Mouse (Mus musculus) kidney, postnatal 0 days (tissue): Measurements from ENCODE around the gene Nfe2. TPM values are rescaled to one million over a fixed set of nuclear protein-coding genes. Genes with fewer than 3 reads are reported as not detected.
"Not testable (repeated sequence)": the region's sequence is repeated elsewhere in the genome, so short reads cannot be mapped to it uniquely, and the experiment has no call there.

Source experiments
- ATAC-seq: fragments of 200-750 bp; cut with Nextera tagmentation; replicated peaks from 2 replicates; pipeline ENCODE4 v1.8.0; 2017; ENCODE audit warnings: low read depth, moderate number of reproducible peaks, moderate TSS enrichment, moderate library complexity; ENCODE audit not compliant: low FRiP score
- DNase-seq: peaks from one replicate; pipeline ENCODE4 v3.0.0-alpha.2; 2016; ENCODE audit warnings: low spot score
- H3K27ac ChIP-seq: fragments of 300-500 bp; sonication (generic); 2 replicates; pipeline ENCODE4 v1.5.1; 2014; ENCODE audit warnings: mild to moderate bottlenecking
- H3K27me3 ChIP-seq: fragments of 300-500 bp; sonication (generic); 2 replicates; pipeline ENCODE4 v1.6.1; 2014; ENCODE audit warnings: low read length, mixed read lengths; ENCODE audit not compliant: insufficient read depth
- H3K36me3 ChIP-seq: fragments of 300-500 bp; sonication (generic); 2 replicates; pipeline ENCODE4 v1.6.1; 2014; ENCODE audit warnings: low read length, mixed read lengths; ENCODE audit not compliant: insufficient read depth
- H3K4me1 ChIP-seq: fragments of 300-500 bp; sonication (generic); replicated peaks from 2 replicates; pipeline ENCODE4 v1.6.1; 2014; ENCODE audit warnings: antibody characterized with exemption, low read length, mixed read lengths; ENCODE audit not compliant: insufficient read depth
- H3K4me2 ChIP-seq: fragments of 300-500 bp; sonication (generic); 2 replicates; pipeline ENCODE4 v1.6.1; 2014; ENCODE audit warnings: mild to moderate bottlenecking, low read length, moderate library complexity, mixed read lengths
- H3K4me3 ChIP-seq: fragments of 300-500 bp; sonication (generic); replicated peaks from 2 replicates; pipeline ENCODE4 v1.5.1; 2014; ENCODE audit warnings: low read depth, low read length
- H3K9ac ChIP-seq: fragments of 300-500 bp; sonication (generic); 2 replicates; pipeline ENCODE4 v1.6.1; 2014; ENCODE audit warnings: low read depth, low read length
- H3K9me3 ChIP-seq: fragments of 300-500 bp; sonication (generic); replicated peaks from 2 replicates; pipeline ENCODE4 v1.6.1; 2016; ENCODE audit warnings: low read length, inconsistent platforms, mixed read lengths
- CTCF ChIP-seq: IDR thresholded peaks from 2 replicates; pipeline ENCODE4 v1.5.1; 2016; ENCODE audit warnings: antibody characterized with exemption, low read depth, mild to moderate bottlenecking, moderate library complexity
- WGBS: fragments of 180-500 bp; shearing (Covaris S2); extraction: QIAGEN DNeasy Blood & Tissue Kit; methylation state at CpG from one replicate; pipeline ENCODE4 v1.1.7; 2014; 5-methylcytosine and 5-hydroxymethylcytosine counted together
- polyA plus RNA-seq: library from polyadenylated mRNA; unstranded; fragments of >200 nt; fragmentation: Nextera tagmentation; extraction: Ambion mirVana; gene quantifications from 2 replicates; pipeline ENCODE4 v1.2.1, GENCODE M21; 2015

Nfe2 gene
- polyA plus RNA-seq, 1 experiment from 2014 or later, result 1.9 TPM

- H3K4me1 ChIP-seq, result 0 out of 2 replicates have a peak, but pooled peaks cover 7% of the 10 kb centered on the region
- peak; percentile 93 for TF ChIP-seq CTCF
- WGBS, result 30% methylated on average over 2 of the region's 2 CpGs
- H3K9ac ChIP-seq, result no peak overlapping the region
- peaks cover 33% of the 10 kb centered on the region for H3K36me3 ChIP-seq
- no peak overlapping the region for H3K27ac ChIP-seq
- ATAC-seq, result peak; percentile 44
- peak; percentile 67 for DNase-seq
- no peaks in the 10 kb centered on the region for H3K27me3 ChIP-seq
- H3K4me2 ChIP-seq, result no peak overlapping the region
- H3K4me3 ChIP-seq, result no peak overlapping the region
- no peaks in the 10 kb centered on the region for H3K9me3 ChIP-seq
These were observed 7.9 kb downstream of the Nfe2 start for GRCm38 (mm10) chr15:103250195-103250740.

GRCm38 (mm10) chr15:103249511-103249910, 8.7 kb downstream of the Nfe2 start:
- WGBS, result 86% methylated on average over 6 of the region's 6 CpGs
- H3K9ac ChIP-seq, H3K4me1 ChIP-seq, H3K27me3 ChIP-seq, DNase-seq, H3K27ac ChIP-seq, ATAC-seq, H3K4me2 ChIP-seq, H3K4me3 ChIP-seq, H3K9me3 ChIP-seq: not testable (repeated sequence)
- H3K36me3 ChIP-seq, result peaks cover 37% of the 10 kb centered on the region

- no peak overlapping the region for H3K27ac ChIP-seq
- H3K4me2 ChIP-seq, result no peak overlapping the region
- DNase-seq (no peak), ATAC-seq (0 out of 2 replicates have a peak, but pooled peaks have one; percentile 27)
- H3K36me3 ChIP-seq, result peaks cover 41% of the 10 kb centered on the region
- H3K27me3 ChIP-seq, result no peaks in the 10 kb centered on the region
- H3K9me3 ChIP-seq, result no peaks in the 10 kb centered on the region
- TF ChIP-seq CTCF, result no peak
- H3K4me1 ChIP-seq, result no peaks in the 10 kb centered on the region
- 72% methylated on average over 28 of the region's 28 CpGs for WGBS
- H3K9ac ChIP-seq, result no peak overlapping the region
- no peak overlapping the region for H3K4me3 ChIP-seq
These were observed 9.5 kb downstream of the Nfe2 start for GRCm38 (mm10) chr15:103248401-103249313.

GRCm38 (mm10) chr15:103247782-103248400, 10.3 kb downstream of the Nfe2 start:
- Histone ChIP-seq H3K4me3 (no peak overlapping the region), H3K36me3 (peaks cover 47% of the 10 kb centered on the region), H3K9ac (no peak overlapping the region), H3K4me2 (no peak overlapping the region), H3K9me3 (no peaks in the 10 kb centered on the region), H3K4me1 (peaks cover 4% of the 10 kb centered on the region; the same call in 1 of the 2 replicates), H3K27me3 (no peaks in the 10 kb centered on the region), H3K27ac (no peak overlapping the region)
- no peak for TF ChIP-seq CTCF
- DNase-seq, result no peak
- ATAC-seq, result no peak; the same call in 1 of the 2 replicates

GRCm38 (mm10) chr15:103247078-103247781, 11.0 kb downstream of the Nfe2 start:
- Histone ChIP-seq H3K4me1 (peaks cover 10% of the 10 kb centered on the region), H3K9ac (no peak overlapping the region), H3K9me3 (no peaks in the 10 kb centered on the region), H3K27ac (no peak overlapping the region), H3K4me2 (no peak overlapping the region), H3K36me3 (peaks cover 52% of the 10 kb centered on the region), H3K27me3 (no peaks in the 10 kb centered on the region), H3K4me3 (no peak overlapping the region)
- no peak for TF ChIP-seq CTCF
- WGBS, result 87% methylated on average over 9 of the region's 9 CpGs
- DNase-seq (no peak), ATAC-seq (no peak)

- no peak for ATAC-seq
- Histone ChIP-seq H3K27ac (no peak overlapping the region), H3K36me3 (peaks cover 54% of the 10 kb centered on the region), H3K4me2 (no peak overlapping the region), H3K9ac (no peak overlapping the region), H3K4me1 (peaks cover 10% of the 10 kb centered on the region), H3K27me3 (no peaks in the 10 kb centered on the region), H3K9me3 (no peaks in the 10 kb centered on the region), H3K4me3 (no peak overlapping the region)
- TF ChIP-seq CTCF, result no peak
- WGBS, result 78% methylated on average over 6 of the region's 6 CpGs
- no peak for DNase-seq
These were observed 12.6 kb downstream of the Nfe2 start for GRCm38 (mm10) chr15:103245616-103246015.
